Mouse (Mus musculus) bone marrow macrophage, adult 2 months (primary cell): ENCODE data around the gene Fam193a.

Experiments used
- CTCF ChIP-seq: IDR thresholded peaks from 2 replicates; pipeline ENCODE4 v1.5.1; 2012; ENCODE audit warnings: low read depth, mild to moderate bottlenecking, low read length, moderate library complexity
- POLR2A ChIP-seq: IDR thresholded peaks from 2 replicates; pipeline ENCODE4 v1.6.1; 2012; ENCODE audit warnings: mild to moderate bottlenecking, low read depth, low read length, borderline replicate concordance

DNA sequence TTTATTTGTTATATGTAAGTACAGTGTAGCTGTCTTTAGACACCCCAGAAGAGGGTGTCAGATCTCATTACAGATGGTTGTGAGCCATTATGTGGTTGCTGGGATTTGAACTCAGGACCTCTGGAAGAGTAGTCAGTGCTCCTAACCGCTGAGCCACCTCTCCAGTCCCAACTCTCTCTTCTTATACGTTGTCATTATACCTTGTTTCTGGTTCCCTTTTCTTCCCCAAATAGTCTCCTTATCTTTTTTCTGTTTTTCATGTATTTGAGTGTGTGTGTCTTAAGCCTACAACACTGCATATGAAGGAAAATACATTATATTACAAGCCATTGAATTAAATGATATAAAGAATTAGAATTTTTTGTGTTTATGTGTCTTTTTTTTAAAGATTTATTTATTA lies 17.0 kb downstream of the Fam193a start:
- TF ChIP-seq CTCF = no peak
- TF ChIP-seq POLR2A = no peak
